Mouse (Mus musculus) testis, adult 2 months (tissue): ENCODE data around the gene Cog3. TPM values are rescaled to one million over a fixed set of nuclear protein-coding genes. Genes with fewer than 3 reads are reported as not detected.

Experiments
- H3K27ac ChIP-seq: fragments of 200-500 bp; 2 replicates; pipeline ENCODE4 v1.5.1; 2012; ENCODE audit warnings: low read depth, low read length; ENCODE audit not compliant: control insufficient read depth, insufficient read depth
- H3K27me3 ChIP-seq: fragments of 200-500 bp; 2 replicates; pipeline ENCODE4 v1.6.1; 2012; ENCODE audit warnings: mild to moderate bottlenecking, low read length, moderate library complexity; ENCODE audit not compliant: control insufficient read depth, insufficient read depth
- H3K36me3 ChIP-seq: fragments of 200-500 bp; 2 replicates; pipeline ENCODE4 v1.6.1; 2012; ENCODE audit warnings: mild to moderate bottlenecking, low read length; ENCODE audit not compliant: control insufficient read depth, insufficient read depth
- H3K4me1 ChIP-seq: fragments of 200-500 bp; 2 replicates; pipeline ENCODE4 v1.6.1; 2012; ENCODE audit warnings: low read length; ENCODE audit not compliant: control insufficient read depth, insufficient read depth
- H3K4me3 ChIP-seq: fragments of 200-500 bp; 2 replicates; pipeline ENCODE4 v1.5.1; 2012; ENCODE audit warnings: low read depth, mild to moderate bottlenecking, low read length, moderate library complexity, mixed read lengths; ENCODE audit not compliant: control insufficient read depth
- CTCF ChIP-seq: fragments of 200-500 bp; IDR thresholded peaks from 2 replicates; pipeline ENCODE4 v1.5.1; 2012; ENCODE audit warnings: low read depth, mild to moderate bottlenecking, inconsistent platforms, low read length, moderate library complexity; ENCODE audit not compliant: control insufficient read depth, insufficient read depth, insufficient replicate concordance
- POLR2A ChIP-seq: fragments of 200-500 bp; IDR thresholded peaks from 2 replicates; pipeline ENCODE4 v1.6.1; 2012; ENCODE audit warnings: low read depth, mild to moderate bottlenecking, inconsistent platforms, low read length, moderate library complexity; ENCODE audit not compliant: control insufficient read depth
- polyA plus RNA-seq: library from polyadenylated mRNA; depleted of rRNA; stranded (reverse); fragments of >200 nt; gene quantifications from 2 replicates; pipeline ENCODE4 v1.2.3, GENCODE M21; 2012; rRNA removed

Cog3 gene
- polyA plus RNA-seq, 1 experiment, result 10.1 TPM

DNA sequence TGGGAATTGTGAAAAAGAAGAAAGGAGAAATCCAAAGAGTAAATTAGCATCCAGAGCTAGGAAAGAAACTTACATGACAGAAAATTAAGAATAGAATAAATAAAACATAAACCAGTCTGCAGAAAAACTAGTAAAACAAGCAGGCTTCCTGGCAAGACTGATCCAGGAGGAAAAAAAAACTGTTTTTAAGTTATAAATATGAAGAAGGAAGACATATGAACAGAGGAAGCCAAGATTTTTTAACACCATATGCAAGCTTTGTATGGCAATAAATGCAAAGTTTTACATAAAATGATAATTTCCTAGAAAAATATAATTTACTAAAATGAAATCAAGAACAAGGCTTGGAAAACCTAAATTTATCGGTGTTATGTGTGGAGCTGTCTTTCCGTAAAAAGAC, 63.9 kb downstream of the Cog3 start:
- no peaks in the 10 kb centered on the region for H3K4me1 ChIP-seq
- no peaks in the 10 kb centered on the region for H3K27me3 ChIP-seq
- no peak overlapping the region for H3K4me3 ChIP-seq
- TF ChIP-seq POLR2A (no peak), CTCF (no peak)
- no peaks in the 10 kb centered on the region for H3K36me3 ChIP-seq
- no peak overlapping the region for H3K27ac ChIP-seq

- H3K36me3 ChIP-seq, result no peaks in the 10 kb centered on the region
- TF ChIP-seq CTCF, result no peak
- no peak for TF ChIP-seq POLR2A
- H3K27me3 ChIP-seq, result no peaks in the 10 kb centered on the region
- H3K27ac ChIP-seq, result no peak overlapping the region
- no peaks in the 10 kb centered on the region for H3K4me1 ChIP-seq
- no peak overlapping the region for H3K4me3 ChIP-seq
Observed at GRCm38 (mm10) chr14:75676316-75676715, 78.0 kb downstream of the Cog3 start.

- Histone ChIP-seq H3K27ac (no peak overlapping the region), H3K4me1 (no peaks in the 10 kb centered on the region), H3K36me3 (no peaks in the 10 kb centered on the region), H3K4me3 (no peak overlapping the region), H3K27me3 (no peaks in the 10 kb centered on the region)
- TF ChIP-seq CTCF (no peak), POLR2A (no peak)
Observed at GRCm38 (mm10) chr14:75669085-75669645, 85.2 kb downstream of the Cog3 start.

GRCm38 (mm10) chr14:75665430-75666180, 88.7 kb downstream of the Cog3 start:
- Histone ChIP-seq H3K27me3 (no peaks in the 10 kb centered on the region), H3K4me3 (no peak overlapping the region), H3K4me1 (no peaks in the 10 kb centered on the region), H3K27ac (no peak overlapping the region), H3K36me3 (no peaks in the 10 kb centered on the region)
- TF ChIP-seq POLR2A (no peak), CTCF (no peak)

- Histone ChIP-seq H3K36me3 (no peaks in the 10 kb centered on the region), H3K4me1 (no peaks in the 10 kb centered on the region), H3K4me3 (no peak overlapping the region), H3K27me3 (no peaks in the 10 kb centered on the region), H3K27ac (no peak overlapping the region)
- no peak for TF ChIP-seq CTCF
- TF ChIP-seq POLR2A, result no peak
Observed at GRCm38 (mm10) chr14:75661548-75661947, 92.8 kb downstream of the Cog3 start.

DNA sequence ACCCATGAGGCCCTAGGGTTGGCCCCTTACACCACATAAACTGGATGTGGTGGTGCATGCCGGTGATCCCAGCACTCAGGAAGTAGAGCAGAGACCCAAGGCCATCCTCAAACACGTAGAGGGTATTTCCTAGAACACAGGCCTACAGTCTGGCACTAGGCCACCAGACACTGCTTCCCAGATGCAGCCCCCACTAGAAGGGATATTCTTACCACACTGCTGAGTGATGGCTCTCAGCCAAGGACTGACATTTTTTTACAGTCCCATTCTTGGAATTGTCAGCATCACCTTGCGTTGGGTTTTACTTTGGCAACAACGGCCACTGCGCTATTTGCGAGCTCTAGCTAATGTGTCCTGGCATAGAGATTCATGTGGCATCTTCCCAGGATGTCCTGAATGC, 93.4 kb downstream of the Cog3 start:
- H3K36me3 ChIP-seq, result no peaks in the 10 kb centered on the region
- TF ChIP-seq CTCF (no peak), POLR2A (no peak)
- H3K4me3 ChIP-seq, result no peak overlapping the region
- H3K27me3 ChIP-seq, result no peaks in the 10 kb centered on the region
- H3K4me1 ChIP-seq, result no peaks in the 10 kb centered on the region
- no peak overlapping the region for H3K27ac ChIP-seq

Other genes starting within 250 kb of the Cog3 start
- 1,054 and 1,154 TPM in 2 replicates for gene Spert, start 161.4 kb downstream of the Cog3 start, polyA plus RNA-seq
- gene Erich6b, start 112.3 kb downstream of the Cog3 start, polyA plus RNA-seq, result 2.7 and 2.9 TPM in 2 replicates
- gene Slc25a30, start 32.5 kb upstream of the Cog3 start, polyA plus RNA-seq, result 12.5 and 16.5 TPM in 2 replicates
- 478 and 593 TPM in 2 replicates for gene Tpt1, start 90.6 kb upstream of the Cog3 start, polyA plus RNA-seq
- 0.06 TPM in 1 of 2 replicates, not detected in the other for gene Kctd4, start 200.5 kb upstream of the Cog3 start, polyA plus RNA-seq